Mouse (Mus musculus) forebrain, embryonic 13.5 days (tissue): ENCODE results near the gene Spata2. TPM values are rescaled to one million over a fixed set of nuclear protein-coding genes. Genes with fewer than 3 reads are reported as not detected.
A peak's percentile ranks its signal among the peaks of the same experiment; 100 is the strongest.

Experiments
- ATAC-seq: fragments of 200-750 bp; cut with Nextera tagmentation; 2 replicates; pipeline ENCODE4 v1.8.0; 2017
- H3K27ac ChIP-seq: fragments of 300-500 bp; sonication (generic); 2 replicates; pipeline ENCODE4 v1.5.1; 2015; ENCODE audit warnings: inconsistent platforms, mild to moderate bottlenecking, moderate library complexity
- H3K27me3 ChIP-seq: fragments of 300-500 bp; sonication (generic); 2 replicates; pipeline ENCODE4 v1.6.1; 2015; ENCODE audit warnings: mild to moderate bottlenecking, inconsistent platforms
- H3K36me3 ChIP-seq: fragments of 300-500 bp; sonication (generic); 2 replicates; pipeline ENCODE4 v1.6.1; 2015; ENCODE audit warnings: mild to moderate bottlenecking, inconsistent platforms; ENCODE audit not compliant: poor library complexity, severe bottlenecking
- H3K4me1 ChIP-seq: fragments of 300-500 bp; sonication (generic); 2 replicates; pipeline ENCODE4 v1.6.1; 2015; ENCODE audit warnings: inconsistent platforms
- H3K4me2 ChIP-seq: fragments of 300-500 bp; sonication (generic); 2 replicates; pipeline ENCODE4 v1.6.1; 2015; ENCODE audit warnings: inconsistent platforms, mild to moderate bottlenecking, moderate library complexity
- H3K4me3 ChIP-seq: fragments of 300-500 bp; sonication (generic); 2 replicates; pipeline ENCODE4 v1.5.1; 2015; ENCODE audit warnings: mild to moderate bottlenecking, inconsistent platforms
- H3K9ac ChIP-seq: fragments of 300-500 bp; sonication (generic); 2 replicates; pipeline ENCODE4 v1.6.1; 2015; ENCODE audit warnings: mild to moderate bottlenecking, inconsistent platforms
- H3K9me3 ChIP-seq: fragments of 300-500 bp; sonication (generic); replicated peaks from 2 replicates; pipeline ENCODE4 v1.6.1; 2016; ENCODE audit warnings: inconsistent platforms
- WGBS: fragments of 180-500 bp; shearing (Covaris S2); methylation state at CpG from one replicate; pipeline ENCODE4 v1.1.7; 2015; 5-methylcytosine and 5-hydroxymethylcytosine counted together
- polyA plus RNA-seq: library from polyadenylated mRNA; unstranded; fragments of >200 nt; fragmentation: Nextera tagmentation; extraction: Ambion mirVana; gene quantifications from 2 replicates; pipeline ENCODE4 v1.2.1, GENCODE M21; 2015

Spata2 gene
- polyA plus RNA-seq, 1 experiment from 2014 or later: 21.3 TPM

DNA sequence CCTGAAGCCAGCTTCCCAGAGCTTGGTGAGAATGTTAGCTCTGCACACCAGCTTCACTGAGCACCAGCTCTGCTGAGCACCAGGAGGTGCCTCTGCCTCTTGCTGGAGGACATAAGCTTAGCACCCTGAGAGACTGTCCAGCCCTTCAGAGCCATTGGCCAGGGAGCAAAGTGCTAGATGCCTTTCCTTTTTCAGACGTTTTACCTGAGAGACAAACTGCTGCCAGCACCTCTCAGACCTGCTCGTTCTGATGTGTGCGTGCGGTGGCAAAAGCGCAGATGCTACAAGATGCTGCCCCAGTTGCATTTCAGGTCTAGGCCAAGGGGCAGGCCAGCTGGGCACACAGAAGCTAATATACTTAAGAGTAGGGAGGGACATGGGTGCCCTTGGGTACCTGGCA, 17.1 kb downstream of the Spata2 start:
- WGBS: 79% methylated on average over 5 of the region's 5 CpGs
- Histone ChIP-seq H3K4me1 (peaks cover 25% of the 10 kb centered on the region), H3K4me2 (no peak overlapping the region), H3K9ac (peak overlapping the region; percentile 45; the same call in 1 of the 2 replicates), H3K9me3 (no peaks in the 10 kb centered on the region), H3K36me3 (peaks cover 55% of the 10 kb centered on the region), H3K4me3 (no peak overlapping the region), H3K27me3 (no peaks in the 10 kb centered on the region), H3K27ac (peak overlapping the region; percentile 86)
- ATAC-seq: no peak

GRCm38 (mm10) chr2:167474218-167474617, 18.5 kb downstream of the Spata2 start:
- ATAC-seq: no peak
- Histone ChIP-seq H3K9ac (no peak overlapping the region), H3K4me1 (peaks cover 25% of the 10 kb centered on the region), H3K4me2 (no peak overlapping the region), H3K36me3 (peaks cover 63% of the 10 kb centered on the region), H3K27ac (no peak overlapping the region), H3K9me3 (no peaks in the 10 kb centered on the region), H3K27me3 (no peaks in the 10 kb centered on the region), H3K4me3 (no peak overlapping the region)
- 92% methylated on average over 6 of the region's 6 CpGs for WGBS

DNA sequence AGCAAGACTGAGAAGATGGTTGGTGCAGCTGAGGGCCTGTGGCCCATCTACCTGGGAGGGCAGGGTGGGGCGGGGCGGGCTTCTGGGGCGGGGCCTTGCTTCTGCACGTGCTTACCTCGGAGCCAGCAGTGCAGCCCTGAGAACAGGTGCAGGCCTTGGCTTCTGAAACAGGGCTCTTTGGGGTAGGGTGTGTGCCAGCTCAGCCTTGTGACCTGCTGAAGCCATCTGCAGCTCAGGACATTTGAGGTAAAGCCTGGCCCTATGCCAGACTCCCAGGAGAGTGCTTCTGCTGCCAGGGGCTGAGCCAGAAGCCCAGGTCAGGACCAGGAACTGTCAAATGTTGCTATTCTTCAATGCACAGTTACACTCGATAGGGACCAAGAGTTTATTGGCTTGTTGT, 21.1 kb downstream of the Spata2 start:
- H3K27me3 ChIP-seq: no peaks in the 10 kb centered on the region
- no peak overlapping the region for H3K4me3 ChIP-seq
- H3K27ac ChIP-seq: no peak overlapping the region
- H3K36me3 ChIP-seq: peaks cover 81% of the 10 kb centered on the region
- no peak for ATAC-seq
- peaks cover 14% of the 10 kb centered on the region for H3K4me1 ChIP-seq
- H3K9me3 ChIP-seq: no peaks in the 10 kb centered on the region
- H3K9ac ChIP-seq: no peak overlapping the region
- 84% methylated on average over 6 of the region's 6 CpGs for WGBS
- H3K4me2 ChIP-seq: no peak overlapping the region

- H3K27ac ChIP-seq: no peak overlapping the region
- no peak for ATAC-seq
Measured at GRCm38 (mm10) chr2:167470611-167471010, 22.1 kb downstream of the Spata2 start.

GRCm38 (mm10) chr2:167468444-167468843, 24.2 kb downstream of the Spata2 start:
- Histone ChIP-seq H3K4me3 (no peak overlapping the region), H3K4me1 (no peaks in the 10 kb centered on the region), H3K9ac (no peak overlapping the region), H3K27ac (no peak overlapping the region), H3K36me3 (peaks cover 88% of the 10 kb centered on the region), H3K9me3 (no peaks in the 10 kb centered on the region), H3K27me3 (no peaks in the 10 kb centered on the region), H3K4me2 (no peak overlapping the region)
- WGBS: 85% methylated on average over 6 of the region's 6 CpGs
- no peak for ATAC-seq

More at GRCm38 (mm10) chr2:167470611-167471010, 22.1 kb downstream of the Spata2 start:
- H3K4me1 ChIP-seq: peaks cover 4% of the 10 kb centered on the region
- H3K9ac ChIP-seq: no peak overlapping the region
- no peak overlapping the region for H3K4me3 ChIP-seq
- WGBS: 91% methylated on average over 3 of the region's 3 CpGs
- no peaks in the 10 kb centered on the region for H3K27me3 ChIP-seq
- H3K9me3 ChIP-seq: no peaks in the 10 kb centered on the region
- H3K36me3 ChIP-seq: peaks cover 91% of the 10 kb centered on the region
- H3K4me2 ChIP-seq: no peak overlapping the region

DNA sequence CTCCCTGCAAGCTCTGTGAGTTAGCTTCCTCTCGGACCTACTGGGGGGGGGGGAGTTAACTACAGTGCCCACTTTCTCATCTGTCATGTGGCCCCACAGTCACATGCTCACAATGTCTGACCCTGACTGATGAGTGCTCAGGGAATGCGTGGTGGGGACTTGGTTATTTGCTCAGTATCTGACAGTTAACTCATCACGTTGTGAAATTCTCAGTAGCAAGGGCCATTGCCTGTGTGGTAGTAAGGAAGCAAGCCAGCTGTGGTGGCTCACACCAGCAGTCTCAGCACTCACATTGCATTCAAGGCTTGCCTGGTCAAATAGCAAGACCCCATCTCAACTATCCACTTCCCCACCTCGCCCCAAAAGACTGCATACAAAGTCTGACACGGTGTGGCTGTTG, 25.5 kb downstream of the Spata2 start:
- Histone ChIP-seq H3K27me3 (no peaks in the 10 kb centered on the region), H3K4me1 (no peaks in the 10 kb centered on the region), H3K4me3 (no peak overlapping the region), H3K9ac (no peak overlapping the region), H3K36me3 (peaks cover 75% of the 10 kb centered on the region), H3K27ac (no peak overlapping the region), H3K4me2 (no peak overlapping the region), H3K9me3 (no peaks in the 10 kb centered on the region)
- no peak for ATAC-seq
- WGBS: 83% methylated on average over 5 of the region's 5 CpGs

DNA sequence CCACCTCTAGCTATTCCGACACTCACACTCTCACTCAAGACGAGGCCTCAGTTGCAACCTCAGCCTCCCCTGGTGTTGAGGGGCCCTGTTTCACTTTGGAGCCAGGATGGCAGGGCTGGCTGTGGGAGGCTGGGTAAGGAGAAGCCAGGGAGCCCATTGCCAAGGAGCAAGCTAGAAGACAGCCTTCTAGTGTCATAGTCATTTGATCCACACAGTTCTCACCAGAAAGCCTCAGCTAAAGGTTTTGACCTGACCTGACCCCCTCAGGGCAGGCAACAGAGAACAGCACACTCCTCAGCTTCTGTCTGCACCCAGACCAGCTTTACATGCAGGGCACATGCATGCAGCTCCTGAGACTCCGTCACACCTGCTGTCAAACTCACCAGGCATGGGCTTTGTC, 26.7 kb downstream of the Spata2 start:
- no peak overlapping the region for H3K27ac ChIP-seq
- H3K4me1 ChIP-seq: no peaks in the 10 kb centered on the region
- no peaks in the 10 kb centered on the region for H3K9me3 ChIP-seq
- H3K9ac ChIP-seq: no peak overlapping the region
- H3K27me3 ChIP-seq: no peaks in the 10 kb centered on the region
- 89% methylated on average over 3 of the region's 3 CpGs for WGBS
- peaks cover 63% of the 10 kb centered on the region for H3K36me3 ChIP-seq
- no peak overlapping the region for H3K4me2 ChIP-seq
- ATAC-seq: no peak
- H3K4me3 ChIP-seq: no peak overlapping the region

DNA sequence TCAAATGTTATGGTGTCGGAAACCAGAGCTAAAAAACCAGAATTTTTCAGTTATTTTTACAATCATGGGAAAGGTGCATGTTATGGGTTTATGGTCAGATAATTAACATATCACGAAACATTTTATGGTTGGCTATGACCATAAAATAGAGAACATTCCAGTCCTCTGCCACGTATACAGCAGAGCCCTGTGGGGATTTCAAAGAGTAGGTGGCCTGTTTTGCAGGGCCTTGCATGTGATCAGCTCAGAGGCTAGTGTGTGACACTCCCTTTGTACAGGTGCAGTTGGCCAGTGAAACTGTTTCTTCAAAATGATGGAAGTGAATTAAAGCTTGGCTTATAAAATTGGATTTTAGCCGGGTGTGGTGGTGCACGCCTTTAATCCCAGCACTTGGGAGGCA, 28.9 kb downstream of the Spata2 start:
- no peaks in the 10 kb centered on the region for H3K9me3 ChIP-seq
- H3K36me3 ChIP-seq: peaks cover 63% of the 10 kb centered on the region

GRCm38 (mm10) chr2:167462954-167463353, 29.7 kb downstream of the Spata2 start:
- H3K4me2 ChIP-seq: no peak overlapping the region
- no peak overlapping the region for H3K9ac ChIP-seq
- H3K4me3 ChIP-seq: no peak overlapping the region
- peaks cover 63% of the 10 kb centered on the region for H3K36me3 ChIP-seq
- no peak overlapping the region for H3K27ac ChIP-seq
- ATAC-seq: no peak
- H3K27me3 ChIP-seq: no peaks in the 10 kb centered on the region
- H3K9me3 ChIP-seq: no peaks in the 10 kb centered on the region
- H3K4me1 ChIP-seq: no peaks in the 10 kb centered on the region
- 63% methylated on average over 6 of the region's 6 CpGs for WGBS

More for the DNA sequence above, 28.9 kb downstream of the Spata2 start:
- H3K9ac ChIP-seq: no peak overlapping the region
- no peak for ATAC-seq
- 93% methylated on average over 5 of the region's 5 CpGs for WGBS
- H3K4me1 ChIP-seq: no peaks in the 10 kb centered on the region
- H3K27me3 ChIP-seq: no peaks in the 10 kb centered on the region
- no peak overlapping the region for H3K27ac ChIP-seq
- H3K4me3 ChIP-seq: no peak overlapping the region
- no peak overlapping the region for H3K4me2 ChIP-seq

DNA sequence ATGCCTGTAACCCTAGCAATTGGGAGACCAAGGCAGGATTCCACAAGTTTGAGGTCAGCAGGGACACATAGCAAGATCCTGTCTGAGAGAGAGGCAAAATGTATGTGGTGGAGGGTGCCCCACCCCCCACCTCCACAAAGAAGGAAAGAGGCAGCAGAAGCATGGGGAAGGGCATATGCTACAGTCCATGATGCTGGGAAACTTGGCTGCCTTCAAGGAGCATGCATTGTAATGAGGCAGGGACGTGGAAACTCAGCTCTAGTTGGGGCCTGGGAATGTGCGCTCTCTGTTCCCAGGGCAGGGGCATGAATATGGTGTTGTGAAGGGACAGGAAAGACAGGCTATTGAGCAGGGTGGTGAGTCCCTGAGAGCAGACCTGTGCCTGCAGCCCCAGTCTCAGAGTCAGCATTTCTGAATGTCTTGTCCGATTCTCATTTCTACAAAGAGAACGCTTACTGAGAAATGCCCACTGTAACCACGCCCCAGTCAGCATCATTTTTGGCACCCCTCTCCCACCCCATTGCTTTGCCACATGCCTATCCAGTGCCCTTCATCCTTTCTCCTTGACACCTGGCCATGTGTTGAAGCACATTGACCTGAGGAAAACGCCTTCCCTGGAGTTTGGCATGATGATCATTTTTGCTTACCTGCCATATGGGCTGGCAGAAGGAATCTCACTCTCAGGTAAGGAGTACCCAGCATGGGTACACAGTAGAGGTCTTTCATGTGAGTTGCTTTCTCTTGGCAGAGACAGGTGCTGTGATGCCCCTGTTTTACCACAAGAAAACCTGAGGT, 33.4 kb downstream of the Spata2 start:
- Histone ChIP-seq H3K36me3 (peaks cover 64% of the 10 kb centered on the region), H3K4me2 (no peak overlapping the region), H3K9ac (no peak overlapping the region), H3K27me3 (no peaks in the 10 kb centered on the region), H3K4me3 (no peak overlapping the region), H3K27ac (no peak overlapping the region), H3K4me1 (no peaks in the 10 kb centered on the region), H3K9me3 (no peaks in the 10 kb centered on the region)
- ATAC-seq: no peak
- WGBS: 92% methylated on average over 6 of the region's 6 CpGs

- Histone ChIP-seq H3K9me3 (no peaks in the 10 kb centered on the region), H3K9ac (no peak overlapping the region), H3K4me2 (no peak overlapping the region), H3K27ac (no peak overlapping the region), H3K36me3 (peaks cover 70% of the 10 kb centered on the region), H3K27me3 (no peaks in the 10 kb centered on the region), H3K4me3 (no peak overlapping the region), H3K4me1 (no peaks in the 10 kb centered on the region)
- no peak for ATAC-seq
- WGBS: 90% methylated on average over 3 of the region's 3 CpGs
Measured at GRCm38 (mm10) chr2:167458548-167458947, 34.1 kb downstream of the Spata2 start.

GRCm38 (mm10) chr2:167457213-167457612, 35.5 kb downstream of the Spata2 start:
- Histone ChIP-seq H3K4me3 (no peak overlapping the region), H3K9me3 (no peaks in the 10 kb centered on the region), H3K36me3 (peaks cover 81% of the 10 kb centered on the region), H3K27me3 (no peaks in the 10 kb centered on the region), H3K4me2 (no peak overlapping the region), H3K27ac (no peak overlapping the region), H3K9ac (no peak overlapping the region), H3K4me1 (no peaks in the 10 kb centered on the region)
- no peak for ATAC-seq
- 90% methylated on average over 9 of the region's 9 CpGs for WGBS
